Mouse (Mus musculus): ENCODE data around the gene Olfr1181.
"Not testable (repeated sequence)": the region's sequence is repeated elsewhere in the genome, so short reads cannot be mapped to it uniquely, and the experiment has no call there.

The Olfr1181 gene

DNA sequence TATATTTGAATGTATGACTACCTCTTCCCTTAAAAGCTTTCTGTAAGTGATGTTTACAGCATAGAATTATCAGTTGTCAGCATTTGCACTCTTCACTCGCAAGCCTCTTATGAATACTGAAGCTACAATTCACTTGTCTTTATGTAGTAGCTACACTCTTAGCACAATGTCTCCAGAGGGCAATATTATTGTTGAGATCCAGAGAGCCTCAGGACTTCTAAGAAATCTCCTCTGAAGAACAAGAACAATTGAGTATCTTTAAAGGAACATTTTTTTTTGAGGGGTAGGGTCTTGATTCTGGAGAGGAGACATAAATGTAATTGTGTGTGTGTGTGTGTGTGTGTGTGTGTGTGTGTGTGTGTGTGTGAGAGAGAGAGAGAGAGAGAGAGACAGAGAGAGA lies at the start of gene Olfr1181:
Gene Olfr1181 (minus strand): TSS at position 101 of the 400 bp plus-strand sequence.
- DNase-seq (ENCODE audit: low read depth, low spot score): no peak

GRCm38 (mm10) chr2:88454567-88454966 lies 28.6 kb upstream of the Olfr1181 start, which contains the start of gene Olfr1183:
Gene Olfr1183, plus strand, starts transcription at chr2:88454867.
- not testable (repeated sequence) for DNase-seq (ENCODE audit: low read depth, low spot score)

DNA sequence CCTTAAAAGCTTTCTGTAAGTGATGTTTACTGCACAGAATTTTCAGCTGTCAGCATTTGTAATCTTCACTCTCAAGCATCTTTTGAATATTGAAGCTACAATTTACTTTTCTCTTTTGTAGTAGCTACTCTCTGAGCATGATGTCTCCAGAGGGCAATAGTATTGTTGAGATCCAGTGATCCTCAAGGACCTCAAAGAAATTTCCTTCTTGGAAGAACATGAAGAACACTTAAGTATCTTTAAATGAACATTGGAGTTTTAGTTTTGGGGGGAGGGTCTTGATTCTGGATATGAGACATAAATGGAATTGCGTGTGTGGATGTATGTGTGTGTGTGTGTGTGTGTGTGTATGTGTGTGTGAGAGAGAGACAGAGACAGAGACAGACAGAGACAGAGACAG lies 23.1 kb upstream of the Olfr1181 start, which contains the start of gene Gm13757:
Gene Gm13757 (minus strand): TSS at position 101 of the 400 bp plus-strand sequence.
- DNase-seq (ENCODE audit: low read depth, low spot score): no peak

GRCm38 (mm10) chr2:88419051-88419450 lies 6.9 kb downstream of the Olfr1181 start, which contains the start of gene Olfr1180:
Gene Olfr1180, minus strand, starts transcription at chr2:88419151.
- no peak for DNase-seq (ENCODE audit: low read depth, low spot score)

DNA sequence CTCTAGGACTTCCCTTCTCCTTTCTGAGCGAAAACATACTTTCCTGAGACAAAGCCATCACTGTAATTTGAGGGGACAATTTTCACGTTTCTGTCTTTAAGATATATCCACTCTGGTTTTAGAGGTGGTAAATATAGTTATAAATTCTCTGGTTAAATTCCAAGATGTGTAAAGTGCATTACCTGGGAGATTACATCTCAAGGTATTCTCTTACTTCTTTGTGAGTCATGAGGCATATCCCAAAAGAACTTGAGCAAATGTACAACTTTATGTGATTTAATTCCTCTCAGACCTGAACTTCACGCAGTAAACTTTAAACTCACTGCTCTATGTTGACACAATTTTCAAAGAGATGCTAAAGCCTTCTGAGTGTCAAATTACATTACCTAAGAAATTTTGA lies 19.6 kb downstream of the Olfr1181 start, which contains the start of gene Olfr1179:
Gene Olfr1179 (minus strand): TSS at position 101 of the 400 bp plus-strand sequence.
- DNase-seq (ENCODE audit: low read depth, low spot score): no peak

GRCm38 (mm10) chr2:88386762-88387161 lies 39.2 kb downstream of the Olfr1181 start, which contains the start of gene Olfr1178:
Gene Olfr1178, plus strand, starts transcription at chr2:88387062.
- DNase-seq (ENCODE audit: low read depth, low spot score): no peak
